Mouse (Mus musculus) MEL (cell line): ENCODE measurements at regions not wholly inside any gene's neighbourhood (a gene's known extent, or its start where the extent isn't known, plus 50 kb on each side); places are given as distances from the start of the nearest gene placed in this dataset.
A peak's percentile ranks its signal among the peaks of the same experiment; 100 is the strongest.

Experiments used
- DNase-seq: peaks from one replicate; pipeline ENCODE4 v3.0.0; 2011; ENCODE audit warnings: low read depth, low spot score
- H3K27ac ChIP-seq: 2 replicates; pipeline ENCODE4 v1.5.1; 2012; ENCODE audit warnings: low read depth, mild to moderate bottlenecking, control low read depth, low read length, moderate library complexity; ENCODE audit not compliant: control insufficient read depth
- H3K27me3 ChIP-seq, 2 experiments: fragments of 150-350 bp in 1 of 2; sonication (generic) in 1 of 2; 2 replicates each; pipeline ENCODE4 v1.6.1; 2012; ENCODE audit warnings: low read length in 2 of 2, mild to moderate bottlenecking in 2 of 2, improper control_type of control experiment in 1 of 2, moderate library complexity in 1 of 2; ENCODE audit not compliant: insufficient read depth in 2 of 2, control insufficient read depth in 1 of 2
- H3K36me3 ChIP-seq, 2 experiments: 2 replicates each; pipeline ENCODE4 v1.6.1; 2012 to 2014; ENCODE audit warnings: low read length in 2 of 2, improper control_type of control experiment in 1 of 2, inconsistent platforms in 1 of 2, mild to moderate bottlenecking in 1 of 2; ENCODE audit not compliant: insufficient read depth in 2 of 2, control insufficient read depth in 1 of 2
- H3K4me1 ChIP-seq, 2 experiments: fragments of 150-350 bp in 1 of 2; sonication (generic) in 1 of 2; 2 replicates each; pipeline ENCODE4 v1.6.1; 2012; ENCODE audit warnings: low read length in 2 of 2, improper control_type of control experiment in 1 of 2, mild to moderate bottlenecking in 1 of 2; ENCODE audit not compliant: insufficient read depth in 2 of 2, control insufficient read depth in 1 of 2
- H3K4me3 ChIP-seq, 2 experiments: fragments of 150-350 bp in 1 of 2; sonication (generic) in 1 of 2; 2 replicates each; pipeline ENCODE4 v1.5.1; 2012; ENCODE audit warnings: low read depth in 2 of 2, low read length in 2 of 2, mild to moderate bottlenecking in 2 of 2, moderate library complexity in 2 of 2, control low read depth in 1 of 2, improper control_type of control experiment in 1 of 2; ENCODE audit not compliant: control insufficient read depth in 1 of 2, insufficient read depth in 1 of 2
- H3K79me2 ChIP-seq: 2 replicates; pipeline ENCODE4 v1.6.1; 2012; ENCODE audit warnings: mild to moderate bottlenecking, low read length, moderate library complexity; ENCODE audit not compliant: control insufficient read depth, poor library complexity, insufficient read depth
- H3K9ac ChIP-seq: 2 replicates; pipeline ENCODE4 v1.6.1; 2012; ENCODE audit warnings: low read depth, mild to moderate bottlenecking, control low read depth, low read length, moderate library complexity; ENCODE audit not compliant: control insufficient read depth, poor library complexity, severe bottlenecking
- H3K9me3 ChIP-seq: fragments of 150-350 bp; sonication (generic); replicated peaks from 2 replicates; pipeline ENCODE4 v1.6.1; 2012; ENCODE audit warnings: mild to moderate bottlenecking, low read length, improper control_type of control experiment, moderate library complexity; ENCODE audit not compliant: insufficient read depth
- CHD2 ChIP-seq: IDR thresholded peaks from 2 replicates; pipeline ENCODE4 v1.6.1; 2011; ENCODE audit warnings: low read length, improper control_type of control experiment
- CTCF ChIP-seq, 3 experiments: IDR thresholded peaks in 2 of 3; conservative IDR thresholded peaks in 1 of 3; 2 replicates each; pipeline ENCODE4 v1.5.1; 2011 to 2012; ENCODE audit warnings: low read length in 3 of 3, low read depth in 2 of 3, mild to moderate bottlenecking in 2 of 3, improper control_type of control experiment in 1 of 3, inconsistent platforms in 1 of 3, mixed read lengths in 1 of 3, moderate library complexity in 1 of 3; ENCODE audit not compliant: control insufficient read depth in 1 of 3, insufficient read depth in 1 of 3, poor library complexity in 1 of 3, severe bottlenecking in 1 of 3
- ELF1 ChIP-seq: IDR thresholded peaks from 2 replicates; pipeline ENCODE4 v1.6.1; 2014; ENCODE audit warnings: low read depth, mild to moderate bottlenecking, inconsistent platforms, low read length, improper control_type of control experiment, moderate library complexity
- EP300 ChIP-seq, 2 experiments: IDR thresholded peaks; 2 replicates each; pipeline ENCODE4 v1.6.1; 2011; ENCODE audit warnings: improper control_type of control experiment in 2 of 2, low read length in 2 of 2, low read depth in 1 of 2, mild to moderate bottlenecking in 1 of 2
- GATA1 ChIP-seq: IDR thresholded peaks from 2 replicates; pipeline ENCODE4 v1.6.1; 2011; ENCODE audit warnings: low read depth, low read length, improper control_type of control experiment
- HCFC1 ChIP-seq: IDR thresholded peaks from 2 replicates; pipeline ENCODE4 v1.6.1; 2012; ENCODE audit warnings: low read depth, mild to moderate bottlenecking, inconsistent platforms, low read length, improper control_type of control experiment, moderate library complexity
- JUND ChIP-seq: IDR thresholded peaks from 2 replicates; pipeline ENCODE4 v1.6.1; 2011; ENCODE audit warnings: low read depth, mild to moderate bottlenecking, improper control_type of control experiment, low read length
- MAX ChIP-seq: IDR thresholded peaks from 2 replicates; pipeline ENCODE4 v1.6.1; 2011; ENCODE audit warnings: low read length, improper control_type of control experiment
- MAZ ChIP-seq: IDR thresholded peaks from 2 replicates; pipeline ENCODE4 v1.6.1; 2012; ENCODE audit warnings: low read depth, mild to moderate bottlenecking, inconsistent platforms, low read length, improper control_type of control experiment
- MYB ChIP-seq: IDR thresholded peaks from 2 replicates; pipeline ENCODE4 v1.6.1; 2011; ENCODE audit warnings: mild to moderate bottlenecking, low read depth, low read length, improper control_type of control experiment
- MYC ChIP-seq: IDR thresholded peaks from 2 replicates; pipeline ENCODE4 v1.6.1; 2011; ENCODE audit warnings: low read depth, mild to moderate bottlenecking, low read length, improper control_type of control experiment, moderate library complexity
- POLR2A ChIP-seq, 2 experiments: IDR thresholded peaks; 2 replicates each; pipeline ENCODE4 v1.6.1; 2011 to 2012; ENCODE audit warnings: low read length in 2 of 2, mild to moderate bottlenecking in 2 of 2, control low read depth in 1 of 2, improper control_type of control experiment in 1 of 2, low read depth in 1 of 2, moderate library complexity in 1 of 2; ENCODE audit not compliant: control insufficient read depth in 1 of 2, insufficient read depth in 1 of 2, poor library complexity in 1 of 2
- RAD21 ChIP-seq: IDR thresholded peaks from 2 replicates; pipeline ENCODE4 v1.6.1; 2011; ENCODE audit warnings: mild to moderate bottlenecking, low read depth, low read length, improper control_type of control experiment
- RCOR1 ChIP-seq: IDR thresholded peaks from 2 replicates; pipeline ENCODE4 v1.6.1; 2012; ENCODE audit warnings: low read depth, mild to moderate bottlenecking, inconsistent platforms, low read length, improper control_type of control experiment
- SMC3 ChIP-seq: IDR thresholded peaks from 2 replicates; pipeline ENCODE4 v1.6.1; 2011; ENCODE audit warnings: low read depth, low read length, improper control_type of control experiment
- TCF12 ChIP-seq: IDR thresholded peaks from 2 replicates; pipeline ENCODE4 v1.6.1; 2014; ENCODE audit warnings: low read depth, mild to moderate bottlenecking, inconsistent platforms, low read length, improper control_type of control experiment, moderate library complexity
- UBTF ChIP-seq: IDR thresholded peaks from 2 replicates; pipeline ENCODE4 v1.6.1; 2012; ENCODE audit warnings: low read depth, mild to moderate bottlenecking, inconsistent platforms, low read length, improper control_type of control experiment, moderate library complexity, borderline replicate concordance; ENCODE audit not compliant: insufficient read depth
- ZKSCAN1 ChIP-seq: IDR thresholded peaks from 2 replicates; pipeline ENCODE4 v1.6.1; 2012; ENCODE audit warnings: low read depth, mild to moderate bottlenecking, inconsistent platforms, low read length, improper control_type of control experiment, moderate library complexity
- ZMIZ1 ChIP-seq: IDR thresholded peaks from 2 replicates; pipeline ENCODE4 v1.6.1; 2012; ENCODE audit warnings: low read depth, mild to moderate bottlenecking, inconsistent platforms, low read length, improper control_type of control experiment, moderate library complexity

- no peak overlapping the region for H3K9ac ChIP-seq
- H3K36me3 ChIP-seq = no peaks in the 10 kb centered on the region
- DNase-seq = peak; percentile 73
- no peak overlapping the region for H3K27ac ChIP-seq
- no peaks in the 10 kb centered on the region for H3K9me3 ChIP-seq
- peaks cover 0 to 5% of the 10 kb centered on the region in 2 experiments; a peak in 1 of 4 replicates for H3K27me3 ChIP-seq
- H3K79me2 ChIP-seq = no peaks in the 10 kb centered on the region
- no peaks in the 10 kb centered on the region for H3K4me1 ChIP-seq
- no peak overlapping the region for H3K4me3 ChIP-seq
- TF ChIP-seq MAZ = no peak
- peak; percentile 34 for TF ChIP-seq SMC3
- peak; percentile 33 to 50 (median 48) for TF ChIP-seq CTCF (IDR thresholded peaks at IDR 0.05 in 2 of 3, conservative IDR thresholded peaks at IDR 0.05 in 1 of 3; ENCODE audit: control insufficient read depth in 1 of 3, insufficient read depth in 1 of 3, low read depth in 2 of 3, low read length in 3 of 3, poor library complexity in 1 of 3, severe bottlenecking in 1 of 3)
Measured at GRCm38 (mm10) chr16:91166866-91167265, 58.4 kb upstream of the Olig2 start.

GRCm38 (mm10) chr16:91168398-91168797 lies 56.9 kb upstream of the Olig2 start:
- Histone ChIP-seq H3K4me3 (no peak overlapping the region), H3K9me3 (no peaks in the 10 kb centered on the region), H3K4me1 (no peaks in the 10 kb centered on the region), H3K9ac (no peak overlapping the region), H3K27ac (no peak overlapping the region), H3K27me3 (peaks cover 3 to 5% of the 10 kb centered on the region in 2 experiments; a peak in 1 of 4 replicates), H3K79me2 (no peaks in the 10 kb centered on the region), H3K36me3 (no peaks in the 10 kb centered on the region)
- no peak for TF ChIP-seq POLR2A (IDR thresholded peaks at IDR 0.05; ENCODE audit: control insufficient read depth in 1 of 2, insufficient read depth in 1 of 2, low read depth in 1 of 2, low read length in 2 of 2, poor library complexity in 1 of 2)
- DNase-seq = no peak

- Histone ChIP-seq H3K4me3 (no peak overlapping the region), H3K79me2 (no peaks in the 10 kb centered on the region), H3K9ac (no peak overlapping the region), H3K4me1 (no peaks in the 10 kb centered on the region), H3K27me3 (peaks cover 3 to 5% of the 10 kb centered on the region in 2 experiments; a peak in 1 of 4 replicates), H3K9me3 (no peaks in the 10 kb centered on the region), H3K36me3 (no peaks in the 10 kb centered on the region), H3K27ac (no peak overlapping the region)
- no peak for DNase-seq
- TF ChIP-seq CTCF (IDR thresholded peaks at IDR 0.05 in 2 of 3, conservative IDR thresholded peaks at IDR 0.05 in 1 of 3; ENCODE audit: control insufficient read depth in 1 of 3, insufficient read depth in 1 of 3, low read depth in 2 of 3, low read length in 3 of 3, poor library complexity in 1 of 3, severe bottlenecking in 1 of 3) (no peak), RCOR1 (no peak), JUND (no peak), TCF12 (no peak), ELF1 (no peak), MAZ (no peak), ZMIZ1 (no peak), EP300 (IDR thresholded peaks at IDR 0.05; ENCODE audit: low read depth in 1 of 2, low read length in 2 of 2) (no peak), GATA1 (no peak), SMC3 (no peak), HCFC1 (no peak), ZKSCAN1 (no peak), RAD21 (no peak), UBTF (no peak), MYC (no peak), CHD2 (no peak), MYB (no peak), MAX (no peak)
Measured at GRCm38 (mm10) chr16:91169829-91170228, 55.4 kb upstream of the Olig2 start.
